Mouse (Mus musculus) embryonic fibroblast, embryonic 13.5 days (primary cell): ENCODE results near the gene Sar1b.

Source experiments
- CTCF ChIP-seq: IDR thresholded peaks from 2 replicates; pipeline ENCODE4 v1.5.1; 2011; ENCODE audit warnings: mild to moderate bottlenecking, control low read depth, low read length, moderate library complexity, borderline replicate concordance; ENCODE audit not compliant: insufficient read depth
- POLR2A ChIP-seq: IDR thresholded peaks from 2 replicates; pipeline ENCODE4 v1.6.1; 2011; ENCODE audit warnings: low read depth, mild to moderate bottlenecking, control low read depth, low read length, moderate library complexity

- TF ChIP-seq CTCF (no peak), POLR2A (no peak)
Observed at GRCm38 (mm10) chr11:51790662-51791061, 27.2 kb downstream of the Sar1b start.
